Mouse (Mus musculus) B cell, adult (primary cell): ENCODE results near the gene Ankrd31. TPM values are rescaled to one million over a fixed set of nuclear protein-coding genes. Genes with fewer than 3 reads are reported as not detected.

Experiments used
- total RNA-seq: library from RNA; stranded (reverse); gene quantifications from 4 replicates; pipeline ENCODE4 v1.2.4, GENCODE M21; 2023; ENCODE audit not compliant: inconsistent age

Gene Ankrd31
- not detected in 4 replicates for total RNA-seq

GRCm38 (mm10) chr13:96748109-96748845, at the start of gene Ankrd31:
Gene Ankrd31 (plus strand): TSS chr13:96748272.

DNA sequence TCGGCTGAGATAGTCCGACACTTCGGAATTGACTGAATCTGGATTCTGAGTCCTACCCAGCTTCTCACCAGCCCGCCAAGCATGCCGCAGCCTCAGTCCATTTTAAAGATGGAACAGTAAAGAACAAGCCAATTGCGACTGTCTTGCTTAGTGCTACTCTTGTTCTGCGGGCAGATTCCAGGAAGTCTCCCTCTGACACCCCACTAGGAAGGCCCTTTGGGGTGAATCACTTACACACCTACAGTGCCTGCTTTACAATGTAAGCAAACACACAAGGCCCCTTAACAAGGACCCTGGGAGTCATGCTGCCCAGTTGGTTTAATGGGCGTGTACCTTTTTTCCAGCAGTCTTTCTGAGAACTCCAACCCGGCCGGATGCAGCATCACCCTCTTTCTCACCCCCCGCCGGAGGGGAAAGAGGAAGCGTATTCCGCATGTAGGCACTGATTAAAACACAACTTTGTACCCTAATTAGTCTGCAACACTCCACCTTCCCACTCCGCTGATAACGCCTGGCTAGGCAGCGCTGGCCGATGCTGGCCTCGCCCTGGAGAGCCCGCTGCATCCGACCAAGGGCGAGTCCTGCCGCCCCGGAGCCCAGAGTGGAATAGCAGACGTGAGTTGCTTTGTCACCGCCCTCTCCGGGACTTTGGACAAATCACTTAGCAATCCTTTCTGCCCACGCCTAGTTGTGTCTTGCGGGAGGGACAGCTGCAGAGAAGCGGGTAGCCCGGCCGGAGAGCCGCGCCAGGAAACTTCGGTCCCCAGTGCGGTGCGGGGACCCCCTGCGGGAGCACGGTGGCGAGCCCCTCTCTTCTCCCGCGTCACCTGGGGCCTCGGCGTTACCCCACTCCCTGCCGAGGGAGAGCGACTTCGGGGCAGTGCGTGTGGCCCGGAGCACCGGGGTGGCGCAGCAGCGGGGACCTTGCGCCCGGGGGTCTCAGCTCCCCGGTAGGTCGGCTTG, 176.2 kb downstream of the Ankrd31 start, which contains the start of gene Gcnt4:
Gcnt4 (plus strand) TSS at position 691 of the 963 bp plus-strand sequence.

Other genes with a start within 250 kb of the Ankrd31 start
- 8.9 to 13.2 TPM (median 11.2 TPM) in 4 replicates for gene Polk, start 205.7 kb upstream of the Ankrd31 start, total RNA-seq
- 64.6 to 76.6 TPM (median 71.2 TPM) in 4 replicates for gene Col4a3bp, start 205.7 kb upstream of the Ankrd31 start, total RNA-seq
- 107 to 125 TPM (median 120 TPM) in 4 replicates for gene Hmgcr, start 77.3 kb upstream of the Ankrd31 start, total RNA-seq
- not detected in 4 replicates for gene Gcnt4, start 176.4 kb downstream of the Ankrd31 start, total RNA-seq